Mouse (Mus musculus) stomach, postnatal 0 days (tissue): ENCODE measurements around the gene Tsen54. TPM values are rescaled to one million over a fixed set of nuclear protein-coding genes. Genes with fewer than 3 reads are reported as not detected.

Experiments
- ATAC-seq: fragments of 200-750 bp; cut with Nextera tagmentation; 2 replicates; pipeline ENCODE4 v1.8.0; 2017; ENCODE audit not compliant: low FRiP score, low TSS enrichment
- DNase-seq: peaks from one replicate; pipeline ENCODE4 v3.0.0-alpha.2; 2016; ENCODE audit warnings: low spot score
- H3K27ac ChIP-seq: fragments of 300-500 bp; sonication (generic); replicated peaks from 2 replicates; pipeline ENCODE4 v1.5.1; 2014; ENCODE audit warnings: mild to moderate bottlenecking, control low read depth
- H3K27me3 ChIP-seq: fragments of 300-500 bp; sonication (generic); 2 replicates; pipeline ENCODE4 v1.6.1; 2014; ENCODE audit warnings: low read length; ENCODE audit not compliant: control insufficient read depth, insufficient read depth
- H3K36me3 ChIP-seq: fragments of 300-500 bp; sonication (generic); 2 replicates; pipeline ENCODE4 v1.6.1; 2014; ENCODE audit warnings: low read length, mixed read lengths; ENCODE audit not compliant: control insufficient read depth, insufficient read depth
- H3K4me1 ChIP-seq: fragments of 300-500 bp; sonication (generic); replicated peaks from 2 replicates; pipeline ENCODE4 v1.6.1; 2014; ENCODE audit warnings: antibody characterized with exemption; ENCODE audit not compliant: control insufficient read depth, insufficient read depth
- H3K4me2 ChIP-seq: fragments of 300-500 bp; sonication (generic); replicated peaks from 2 replicates; pipeline ENCODE4 v1.6.1; 2014; ENCODE audit warnings: low read depth, mild to moderate bottlenecking, control low read depth, moderate library complexity
- H3K4me3 ChIP-seq: fragments of 300-500 bp; sonication (generic); 2 replicates; pipeline ENCODE4 v1.5.1; 2014; ENCODE audit warnings: low read depth, low read length, control low read depth
- H3K9ac ChIP-seq: fragments of 300-500 bp; sonication (generic); 2 replicates; pipeline ENCODE4 v1.6.1; 2014; ENCODE audit warnings: mild to moderate bottlenecking, low read length, control low read depth, mixed read lengths
- H3K9me3 ChIP-seq: fragments of 300-500 bp; sonication (generic); 2 replicates; pipeline ENCODE4 v1.6.1; 2016; ENCODE audit warnings: low read length; ENCODE audit not compliant: control insufficient read depth
- CTCF ChIP-seq: IDR thresholded peaks from 2 replicates; pipeline ENCODE4 v1.5.1; 2016; ENCODE audit warnings: antibody characterized with exemption, low read depth, mild to moderate bottlenecking, moderate library complexity
- EP300 ChIP-seq: optimal IDR thresholded peaks from 2 replicates; pipeline ENCODE3; 2016; ENCODE audit warnings: antibody characterized with exemption
- WGBS: fragments of 180-500 bp; shearing (Covaris S2); extraction: QIAGEN DNeasy Blood & Tissue Kit; methylation state at CpG from one replicate; pipeline ENCODE4 v1.1.7; 2014; 5-methylcytosine and 5-hydroxymethylcytosine counted together
- polyA plus RNA-seq: library from polyadenylated mRNA; unstranded; fragments of >200 nt; fragmentation: Nextera tagmentation; extraction: Ambion mirVana; gene quantifications from 2 replicates; pipeline ENCODE4 v1.2.1, GENCODE M21; 2015

Gene Tsen54
- polyA plus RNA-seq, 1 experiment from 2014 or later: 18.8 TPM

DNA sequence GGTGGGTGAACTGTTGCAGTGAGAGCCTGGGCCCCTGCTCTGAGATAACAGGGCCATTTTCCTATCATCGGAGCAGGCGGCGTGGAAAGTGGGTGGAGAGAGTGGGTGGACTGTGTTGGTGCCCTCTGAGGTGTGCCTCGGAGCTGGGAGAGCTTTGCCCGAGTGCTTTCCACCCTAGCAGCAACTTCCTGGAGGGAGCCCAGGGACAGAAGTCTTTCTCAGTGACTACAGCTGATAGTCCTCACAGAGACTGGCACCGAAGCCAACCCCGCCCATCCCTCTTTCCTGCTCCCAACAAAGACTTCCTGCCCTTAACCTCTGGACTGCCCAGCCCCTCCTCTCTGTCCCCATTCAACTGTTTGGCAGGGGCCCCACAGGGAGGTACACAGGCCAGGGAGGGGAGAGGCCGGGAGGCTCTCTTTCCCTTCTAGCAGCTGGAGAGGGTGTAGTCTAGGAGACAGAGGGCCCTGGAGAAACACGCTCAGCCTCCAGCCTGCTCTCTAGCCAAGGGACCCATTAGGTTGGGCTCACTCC, 35.4 kb upstream of the Tsen54 start:
- no peaks in the 10 kb centered on the region for H3K27me3 ChIP-seq
- peaks cover 17% of the 10 kb centered on the region for H3K4me1 ChIP-seq
- TF ChIP-seq CTCF (no peak), EP300 (no peak)
- no peak overlapping the region for H3K4me3 ChIP-seq
- H3K27ac ChIP-seq: peak overlapping the region; percentile 95
- ATAC-seq (peak; percentile 94), DNase-seq (peak; percentile 95)
- H3K36me3 ChIP-seq: no peaks in the 10 kb centered on the region
- 6% methylated on average over 9 of the region's 9 CpGs for WGBS
- peak overlapping the region; percentile 47 for H3K9ac ChIP-seq
- no peaks in the 10 kb centered on the region for H3K9me3 ChIP-seq
- H3K4me2 ChIP-seq: peak overlapping the region; percentile 20; the same call in 1 of the 2 replicates

DNA sequence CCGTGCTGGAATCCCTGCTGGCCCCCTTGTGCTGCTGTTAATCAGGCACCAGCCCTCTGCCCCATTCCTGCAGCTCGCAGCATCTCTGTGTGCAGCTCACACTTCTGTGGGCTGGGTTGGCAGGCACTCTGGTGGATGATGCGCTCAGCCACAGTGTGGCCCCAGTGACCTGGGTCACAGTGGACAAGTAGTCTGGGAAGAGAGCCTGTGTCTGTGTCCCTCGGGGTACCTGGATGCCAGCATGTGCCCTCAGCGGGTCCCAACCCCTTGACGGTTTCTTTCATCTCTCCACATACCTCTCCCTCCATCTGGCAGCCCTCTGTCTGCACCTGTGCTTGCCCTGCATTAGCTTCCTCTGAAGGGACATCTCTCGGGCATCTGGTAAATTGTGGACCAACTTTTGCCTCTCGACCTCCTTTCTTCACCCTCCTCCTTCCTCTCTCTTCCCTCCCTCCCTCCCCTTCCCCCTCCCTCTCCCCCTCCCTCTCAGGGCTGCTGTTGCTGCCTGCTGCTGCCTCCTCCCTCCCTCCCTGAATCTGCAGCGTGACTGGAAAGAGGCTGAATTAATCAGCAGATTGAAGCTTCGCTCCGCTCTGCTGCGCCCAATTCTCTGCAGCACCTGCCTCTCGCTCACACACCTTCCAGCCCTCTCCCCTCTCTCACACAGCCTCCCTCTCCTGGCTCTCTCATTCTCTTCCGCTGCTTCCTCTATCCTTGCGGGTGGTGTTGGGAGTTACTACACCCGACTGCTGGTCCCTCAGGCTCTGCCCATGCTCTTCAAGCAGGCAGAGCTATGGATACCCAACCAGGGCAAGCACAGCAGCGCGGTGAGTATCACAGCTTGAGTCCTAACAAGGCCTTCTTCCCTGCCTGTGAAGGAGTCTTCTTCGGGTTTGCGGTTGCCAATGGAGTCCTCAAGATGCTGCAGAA, 34.1 kb upstream of the Tsen54 start:
- Histone ChIP-seq H3K27ac (peak overlapping the region; percentile 95), H3K4me3 (no peak overlapping the region), H3K9me3 (no peaks in the 10 kb centered on the region), H3K4me1 (peaks cover 17% of the 10 kb centered on the region), H3K27me3 (no peaks in the 10 kb centered on the region), H3K36me3 (no peaks in the 10 kb centered on the region), H3K4me2 (0 out of 2 replicates have a peak overlapping the region, but pooled peaks have one; percentile 3), H3K9ac (peak overlapping the region; percentile 18; the same call in 1 of the 2 replicates)
- no peak for ATAC-seq
- TF ChIP-seq EP300: no peak
- TF ChIP-seq CTCF: no peak
- WGBS: 32% methylated on average over 20 of the region's 20 CpGs
- DNase-seq: peak; percentile 47

DNA sequence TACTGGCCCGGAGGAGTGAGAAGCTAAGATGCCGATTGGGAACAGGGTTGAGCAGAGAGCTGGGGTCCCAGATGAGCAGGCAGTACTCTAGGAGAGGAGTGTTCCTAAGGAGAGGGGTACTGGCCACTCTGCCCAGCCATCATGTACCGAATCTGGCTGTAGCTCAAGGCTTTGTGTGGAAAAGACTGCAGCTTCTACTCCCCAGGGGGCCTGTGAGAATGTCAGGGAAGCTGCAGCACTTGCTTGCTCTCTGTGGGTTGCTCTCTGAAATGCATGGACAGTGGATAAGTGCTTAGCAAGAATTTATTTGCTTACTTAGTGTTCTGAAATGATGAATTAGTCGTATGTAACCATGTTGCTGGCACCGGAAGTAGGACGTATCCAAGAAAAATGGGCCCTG, 28.1 kb upstream of the Tsen54 start:
- H3K4me2 ChIP-seq: no peak overlapping the region
- no peak overlapping the region for H3K9ac ChIP-seq
- no peak overlapping the region for H3K4me3 ChIP-seq
- no peaks in the 10 kb centered on the region for H3K27me3 ChIP-seq
- no peak overlapping the region for H3K27ac ChIP-seq
- H3K4me1 ChIP-seq: no peaks in the 10 kb centered on the region
- DNase-seq (no peak), ATAC-seq (no peak)
- no peak for TF ChIP-seq EP300
- TF ChIP-seq CTCF: peak; percentile 16; the same call in 1 of the 2 replicates
- peaks cover 15% of the 10 kb centered on the region for H3K36me3 ChIP-seq
- H3K9me3 ChIP-seq: no peaks in the 10 kb centered on the region
- 67% methylated on average over 6 of the region's 6 CpGs for WGBS

DNA sequence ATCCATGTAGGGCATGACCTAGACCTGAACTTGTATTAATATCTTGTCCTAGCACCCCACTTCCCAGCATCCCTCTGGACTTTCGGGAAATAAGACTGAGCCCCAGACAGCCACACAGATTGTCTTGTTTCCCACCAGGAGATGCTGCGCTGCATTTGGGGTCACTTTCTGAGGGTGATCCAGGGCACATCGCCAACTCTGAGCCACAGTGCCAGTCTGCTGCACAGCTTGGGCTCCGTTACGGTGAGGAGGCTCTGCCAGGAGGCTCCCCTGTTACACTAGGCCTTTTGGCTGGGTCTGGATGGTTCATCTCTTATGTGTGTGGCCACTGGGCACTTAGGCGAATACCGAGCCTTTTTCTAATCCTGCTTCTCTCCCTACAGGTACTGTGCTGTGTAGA, 24.7 kb upstream of the Tsen54 start:
- Histone ChIP-seq H3K27me3 (no peaks in the 10 kb centered on the region), H3K36me3 (peaks cover 40% of the 10 kb centered on the region), H3K4me1 (no peaks in the 10 kb centered on the region), H3K4me3 (no peak overlapping the region), H3K9ac (no peak overlapping the region), H3K4me2 (no peak overlapping the region), H3K9me3 (no peaks in the 10 kb centered on the region), H3K27ac (no peak overlapping the region)
- WGBS: 97% methylated on average over 7 of the region's 7 CpGs
- TF ChIP-seq EP300 (no peak), CTCF (no peak)
- no peak for ATAC-seq
- DNase-seq: no peak

DNA sequence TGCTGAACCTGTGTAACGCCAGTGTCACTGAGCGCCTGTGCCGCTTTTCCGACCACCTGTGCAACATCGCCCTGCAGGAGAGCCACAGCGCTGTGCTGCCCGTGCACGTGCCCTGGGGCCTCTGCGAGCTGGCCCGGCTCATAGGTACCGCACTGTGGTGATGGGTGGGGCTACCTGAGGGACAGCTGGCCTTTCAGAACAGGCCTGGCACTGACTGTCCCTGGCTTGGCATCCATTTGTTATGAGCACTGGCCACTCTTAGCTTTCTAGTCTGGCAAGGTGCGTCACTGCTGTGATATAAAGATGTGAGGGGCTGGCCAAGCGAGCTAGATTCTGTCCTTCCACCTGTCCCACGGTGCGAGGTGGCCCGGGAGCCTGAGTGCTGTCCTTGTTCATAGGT, 22.6 kb upstream of the Tsen54 start:
- H3K9me3 ChIP-seq: no peaks in the 10 kb centered on the region
- H3K4me3 ChIP-seq: no peak overlapping the region
- H3K4me1 ChIP-seq: no peaks in the 10 kb centered on the region
- ATAC-seq: no peak
- H3K27me3 ChIP-seq: no peaks in the 10 kb centered on the region
- no peak for DNase-seq
- H3K36me3 ChIP-seq: peaks cover 45% of the 10 kb centered on the region
- no peak overlapping the region for H3K4me2 ChIP-seq
- H3K27ac ChIP-seq: no peak overlapping the region
- TF ChIP-seq EP300 (no peak), CTCF (no peak)
- no peak overlapping the region for H3K9ac ChIP-seq
- 93% methylated on average over 16 of the region's 16 CpGs for WGBS

DNA sequence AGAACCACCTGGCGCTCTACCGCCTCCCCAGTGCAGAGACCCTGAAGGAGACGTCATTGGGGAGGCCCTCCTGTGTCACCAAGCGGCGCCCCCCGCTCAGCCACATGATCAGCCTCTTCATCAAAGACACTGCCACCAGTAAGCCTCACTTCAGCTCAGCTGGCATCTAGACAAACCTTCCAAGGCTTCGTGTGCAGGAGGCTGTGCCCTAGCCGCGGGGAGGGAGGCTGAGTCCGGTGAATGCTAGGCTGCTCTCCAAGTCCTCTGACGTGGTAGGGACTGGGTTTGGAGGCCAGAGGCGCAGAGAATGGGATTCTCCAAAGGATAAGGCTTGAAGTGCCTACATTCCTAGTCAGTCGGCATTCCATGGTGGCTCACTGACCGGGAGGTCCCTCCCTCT, 22.2 kb upstream of the Tsen54 start:
- no peaks in the 10 kb centered on the region for H3K27me3 ChIP-seq

More for the DNA sequence above, 22.2 kb upstream of the Tsen54 start:
- H3K36me3 ChIP-seq: peaks cover 41% of the 10 kb centered on the region
- no peak overlapping the region for H3K4me2 ChIP-seq
- no peaks in the 10 kb centered on the region for H3K4me1 ChIP-seq
- no peak for ATAC-seq
- H3K9me3 ChIP-seq: no peaks in the 10 kb centered on the region
- no peak overlapping the region for H3K4me3 ChIP-seq
- WGBS: 89% methylated on average over 14 of the region's 14 CpGs
- no peak for TF ChIP-seq EP300
- TF ChIP-seq CTCF: no peak
- no peak overlapping the region for H3K27ac ChIP-seq
- DNase-seq: no peak
- H3K9ac ChIP-seq: no peak overlapping the region
